19 mouse cellular contexts compared by ENCODE assay signal in genomic region chr7:112730209-112730608, GRCm38 (mm10). TPM values are rescaled to one million over a fixed set of nuclear protein-coding genes. Genes with fewer than 3 reads are reported as not detected.
DNase-seq lines count a peak whose midpoint lies in the region; ATAC-seq lines count a peak whose summit lies in the region.
"Had no signal": no experiment of that assay in that cellular context is flagged by ENCODE, and none has a peak within 500 bp of the region (broad histone marks: within the 10 kb centered on the region; RNA-seq: fewer than 3 reads in every experiment).

No protein-coding gene starts in this region.

- DNase-seq in lung, postnatal 10 days, result no peak
- DNase-seq in embryonic facial prominence, embryonic 11.5 days (ENCODE audit: low spot score), result peak; percentile 33
- DNase-seq in lung, postnatal 25 days (ENCODE audit: low spot score), result peak; percentile 53
- DNase-seq in urinary bladder, adult 18-20 months (ENCODE audit: low spot score in 2 of 2), result no peak
- no peak for DNase-seq in kidney, postnatal 36 days
- DNase-seq: adrenal gland, postnatal 10 days; cerebellum, adult 11 months; cerebellum, adult 8-10 months; cerebellum, postnatal 14 days; embryo, embryonic 11 days; gastrocnemius, postnatal 10 days; heart, adult 2 months had no signal

- H3K9me3 ChIP-seq in lung, embryonic 15.5 days, result no peaks in the 10 kb centered on the region
- H3K9me3 ChIP-seq in embryonic facial prominence, embryonic 11.5 days (replicated peaks; ENCODE audit: control insufficient read depth, low read length), result no peaks in the 10 kb centered on the region
- H3K9me3 ChIP-seq: embryonic facial prominence, embryonic 13.5 days; forebrain, embryonic 12.5 days; heart, embryonic 12.5 days; hindbrain, embryonic 13.5 days had no signal

- H3K27me3 ChIP-seq in lung, embryonic 15.5 days, result no peaks in the 10 kb centered on the region
- no peaks in the 10 kb centered on the region for H3K27me3 ChIP-seq in embryonic facial prominence, embryonic 11.5 days (ENCODE audit: control insufficient read depth, insufficient read depth, low read length)
- H3K27me3 ChIP-seq: embryonic facial prominence, embryonic 13.5 days; forebrain, embryonic 12.5 days; heart, embryonic 12.5 days; hindbrain, embryonic 13.5 days had no signal

- H3K36me3 ChIP-seq in lung, embryonic 15.5 days, result no peaks in the 10 kb centered on the region
- no peaks in the 10 kb centered on the region for H3K36me3 ChIP-seq in embryonic facial prominence, embryonic 11.5 days (replicated peaks; ENCODE audit: control insufficient read depth, insufficient read depth, low read depth, low read length)
- H3K36me3 ChIP-seq: embryonic facial prominence, embryonic 13.5 days; forebrain, embryonic 12.5 days; heart, embryonic 12.5 days; hindbrain, embryonic 13.5 days had no signal

- H3K27ac ChIP-seq in lung, embryonic 15.5 days, result peak overlapping the region; percentile 75
- no peak overlapping the region for H3K27ac ChIP-seq in embryonic facial prominence, embryonic 11.5 days (replicated peaks; ENCODE audit: low read depth, low read length)
- H3K27ac ChIP-seq: embryonic facial prominence, embryonic 13.5 days; forebrain, embryonic 12.5 days; heart, adult 2 months; hindbrain, embryonic 13.5 days; hindbrain, postnatal 0 days had no signal

- H3K4me2 ChIP-seq in lung, embryonic 15.5 days, result no peak overlapping the region
- no peak overlapping the region for H3K4me2 ChIP-seq in embryonic facial prominence, embryonic 11.5 days (ENCODE audit: low read depth, low read length)
- H3K4me2 ChIP-seq: embryonic facial prominence, embryonic 13.5 days; forebrain, embryonic 12.5 days; heart, embryonic 12.5 days; hindbrain, embryonic 13.5 days had no signal

- H3K9ac ChIP-seq in lung, embryonic 15.5 days, result no peak overlapping the region
- no peak overlapping the region for H3K9ac ChIP-seq in embryonic facial prominence, embryonic 11.5 days (replicated peaks; ENCODE audit: low read length)
- H3K9ac ChIP-seq: embryonic facial prominence, embryonic 13.5 days; forebrain, embryonic 12.5 days; heart, embryonic 12.5 days; hindbrain, embryonic 13.5 days had no signal

- 41% methylated on average over 5 of the region's 5 CpGs for WGBS in lung, embryonic 15.5 days
- 47% methylated on average over 5 of the region's 5 CpGs for WGBS in embryonic facial prominence, embryonic 11.5 days

- H3K4me1 ChIP-seq in lung, embryonic 15.5 days, result peaks cover 72% of the 10 kb centered on the region
- H3K4me1 ChIP-seq in embryonic facial prominence, embryonic 11.5 days (ENCODE audit: control insufficient read depth, insufficient read depth, low read length), result no peaks in the 10 kb centered on the region

- no peak overlapping the region for H3K4me3 ChIP-seq in lung, embryonic 15.5 days
- H3K4me3 ChIP-seq in embryonic facial prominence, embryonic 11.5 days (ENCODE audit: low read depth, low read length), result no peak overlapping the region
- H3K4me3 ChIP-seq: embryonic facial prominence, embryonic 13.5 days; forebrain, embryonic 12.5 days; heart, adult 2 months; heart, embryonic 12.5 days; hindbrain, embryonic 13.5 days had no signal

- ATAC-seq in lung, embryonic 15.5 days (ENCODE audit: borderline replicate concordance, extremely low read depth, low FRiP score, low TSS enrichment), result peak; percentile 47
- ATAC-seq in embryonic facial prominence, embryonic 11.5 days (replicated peaks; ENCODE audit: insufficient number of reproducible peaks, low FRiP score, low TSS enrichment, low read depth), result no peak
- ATAC-seq: forebrain, embryonic 16.5 days; hindbrain, postnatal 0 days had no signal

RNA-seq across cellular contexts. Expression of gene Tead1, which starts 51.1 kb away (rescaled TPM):
- 23.1 and 30.0 TPM in 2 replicates for polyA plus RNA-seq in lung, embryonic 15.5 days (2015; fragmentation: Nextera tagmentation; extraction: Ambion mirVana)
- polyA plus RNA-seq in embryonic facial prominence, embryonic 11.5 days (2014; fragmentation: Nextera tagmentation; extraction: Ambion mirVana), result 14.4 and 16.7 TPM in 2 replicates

Comparison
In these comparisons a context has a peak if more than half of its experiments do, and no peak if none do; other contexts are left out.
1. DNase-seq: peak in embryonic facial prominence, embryonic 11.5 days (single experiment) and lung, postnatal 25 days (single experiment); none in lung, postnatal 10 days (single experiment), urinary bladder, adult 18-20 months (0 of 2) and kidney, postnatal 36 days (0 of 2).